Mouse (Mus musculus): Measurements from ENCODE around the gene Il20ra.

The Il20ra gene

GRCm38 (mm10) chr10:19747661-19748060 is 35.3 kb downstream of the Il20ra start:
- DNase-seq (ENCODE audit: extremely low read depth, low read depth) = no peak

GRCm38 (mm10) chr10:19765459-19765858 is 53.1 kb downstream of the Il20ra start:
- DNase-seq (ENCODE audit: extremely low read depth, low read depth) = no peak

GRCm38 (mm10) chr10:19779092-19779491 is 66.7 kb downstream of the Il20ra start:
- no peak for DNase-seq (ENCODE audit: extremely low read depth, low read depth)

- peak; percentile 36 for DNase-seq (ENCODE audit: extremely low read depth, low read depth)
Observed at GRCm38 (mm10) chr10:19781365-19781764, 69.0 kb downstream of the Il20ra start.

GRCm38 (mm10) chr10:19794996-19795395 is 82.6 kb downstream of the Il20ra start:
- DNase-seq (ENCODE audit: extremely low read depth, low read depth) = no peak

GRCm38 (mm10) chr10:19802958-19803357 is 90.6 kb downstream of the Il20ra start:
- peak; percentile 63 for DNase-seq (ENCODE audit: extremely low read depth, low read depth)

- no peak for DNase-seq (ENCODE audit: extremely low read depth, low read depth)
Observed at GRCm38 (mm10) chr10:19804763-19805162, 92.4 kb downstream of the Il20ra start.

Data from MEL-GATA-1-ER (cell line).